In genomic region chr2:57378147-57378889, GRCm38 (mm10) we compare ENCODE assay signal across 15 mouse cellular contexts.
DNase-seq lines count a peak whose midpoint lies in the region; ATAC-seq and TF ChIP-seq lines count a peak whose summit lies in the region.
"Had no signal": no experiment of that assay in that cellular context is flagged by ENCODE, and none has a peak within 500 bp of the region (broad histone marks: within the 10 kb centered on the region; RNA-seq: fewer than 3 reads in every experiment).

No protein-coding gene starts in this region.

- peaks cover 9% of the 10 kb centered on the region; the same call in 1 of the 2 replicates for H3K4me1 ChIP-seq in neural tube, embryonic 12.5 days
- peaks cover 18% of the 10 kb centered on the region for H3K4me1 ChIP-seq in neural tube, embryonic 15.5 days
- H3K4me1 ChIP-seq in forebrain, embryonic 14.5 days (ENCODE audit: control insufficient read depth, insufficient read depth, low read length) = peaks cover 33% of the 10 kb centered on the region
- H3K4me1 ChIP-seq in hindbrain, postnatal 0 days (ENCODE audit: insufficient read depth, low read length) = no peaks in the 10 kb centered on the region
- H3K4me1 ChIP-seq in limb, embryonic 10.5 days = peaks cover 13% of the 10 kb centered on the region

- DNase-seq in forebrain, embryonic 14.5 days (ENCODE audit: low spot score) = peak; percentile 90
- peak; percentile 20 for DNase-seq in hindbrain, postnatal 0 days (ENCODE audit: low spot score)
- DNase-seq in retina, embryonic 14.5 days (ENCODE audit: low spot score) = peak; percentile 26
- DNase-seq in adrenal gland, postnatal 10 days = no peak
- no peak for DNase-seq in limb, embryonic 10.5 days (ENCODE audit: low spot score)
- DNase-seq: adrenal gland, adult 8-10 months; lung, postnatal 14 days; thymus, adult 18-20 months had no signal

- 9% methylated on average over 8 of the region's 8 CpGs for WGBS in neural tube, embryonic 12.5 days
- 9% methylated on average over 8 of the region's 8 CpGs for WGBS in neural tube, embryonic 15.5 days
- WGBS in forebrain, embryonic 14.5 days = 2% methylated on average over 8 of the region's 8 CpGs
- 16% methylated on average over 8 of the region's 8 CpGs for WGBS in hindbrain, postnatal 0 days
- WGBS in limb, embryonic 10.5 days = 31% methylated on average over 8 of the region's 8 CpGs

- ATAC-seq in neural tube, embryonic 12.5 days (ENCODE audit: low FRiP score, low read depth) = no peak; the same call in 1 of the 2 replicates
- ATAC-seq in neural tube, embryonic 15.5 days (ENCODE audit: low FRiP score) = no peak
- ATAC-seq in forebrain, embryonic 14.5 days = peak; percentile 82
- no peak for ATAC-seq in hindbrain, postnatal 0 days
- ATAC-seq in CD4-positive, CD25-positive, alpha-beta regulatory T cell, adult 4 months = no peak
- ATAC-seq: intestine, postnatal 0 days; Patski had no signal

- no peaks in the 10 kb centered on the region for H3K27me3 ChIP-seq in neural tube, embryonic 12.5 days (replicated peaks)
- H3K27me3 ChIP-seq in neural tube, embryonic 15.5 days (replicated peaks) = no peaks in the 10 kb centered on the region
- H3K27me3 ChIP-seq in forebrain, embryonic 14.5 days (replicated peaks; ENCODE audit: control insufficient read depth, insufficient read depth, low read length) = no peaks in the 10 kb centered on the region
- no peaks in the 10 kb centered on the region for H3K27me3 ChIP-seq in hindbrain, postnatal 0 days (ENCODE audit: insufficient read depth, low read length)
- no peaks in the 10 kb centered on the region for H3K27me3 ChIP-seq in limb, embryonic 10.5 days (ENCODE audit: low read depth, poor library complexity, severe bottlenecking)
- H3K27me3 ChIP-seq: CH12.LX, Patski had no signal

- no peaks in the 10 kb centered on the region for H3K36me3 ChIP-seq in neural tube, embryonic 12.5 days
- no peaks in the 10 kb centered on the region for H3K36me3 ChIP-seq in neural tube, embryonic 15.5 days
- H3K36me3 ChIP-seq in forebrain, embryonic 14.5 days (ENCODE audit: control insufficient read depth, insufficient read depth, low read length) = no peaks in the 10 kb centered on the region
- no peaks in the 10 kb centered on the region for H3K36me3 ChIP-seq in hindbrain, postnatal 0 days (ENCODE audit: insufficient read depth, low read length)
- H3K36me3 ChIP-seq in limb, embryonic 10.5 days = no peaks in the 10 kb centered on the region

- H3K27ac ChIP-seq in neural tube, embryonic 12.5 days = no peak overlapping the region
- no peak overlapping the region for H3K27ac ChIP-seq in neural tube, embryonic 15.5 days (replicated peaks)
- H3K27ac ChIP-seq in forebrain, embryonic 14.5 days (ENCODE audit: low read depth, low read length) = no peak overlapping the region
- no peak overlapping the region for H3K27ac ChIP-seq in hindbrain, postnatal 0 days
- no peak overlapping the region for H3K27ac ChIP-seq in limb, embryonic 10.5 days
- H3K27ac ChIP-seq: left cerebral cortex, adult 2 months had no signal

- no peak overlapping the region for H3K4me3 ChIP-seq in neural tube, embryonic 12.5 days
- no peak overlapping the region for H3K4me3 ChIP-seq in neural tube, embryonic 15.5 days (replicated peaks)
- H3K4me3 ChIP-seq in forebrain, embryonic 14.5 days (ENCODE audit: low read depth, low read length) = no peak overlapping the region
- no peak overlapping the region for H3K4me3 ChIP-seq in hindbrain, postnatal 0 days (ENCODE audit: low read length)
- H3K4me3 ChIP-seq in limb, embryonic 10.5 days = no peak overlapping the region
- H3K4me3 ChIP-seq: left cerebral cortex, adult 2 months had no signal

- H3K9ac ChIP-seq in neural tube, embryonic 12.5 days = no peak overlapping the region
- H3K9ac ChIP-seq in neural tube, embryonic 15.5 days (replicated peaks) = no peak overlapping the region
- no peak overlapping the region for H3K9ac ChIP-seq in forebrain, embryonic 14.5 days (ENCODE audit: low read length)
- H3K9ac ChIP-seq in hindbrain, postnatal 0 days (replicated peaks; ENCODE audit: low read length) = no peak overlapping the region

- TF ChIP-seq CTCF in hindbrain, postnatal 0 days (IDR thresholded peaks at IDR 0.05; ENCODE audit: low read depth) = no peak

- no peaks in the 10 kb centered on the region for H3K9me3 ChIP-seq in neural tube, embryonic 12.5 days
- H3K9me3 ChIP-seq in neural tube, embryonic 15.5 days (replicated peaks) = no peaks in the 10 kb centered on the region
- no peaks in the 10 kb centered on the region for H3K9me3 ChIP-seq in forebrain, embryonic 14.5 days (replicated peaks; ENCODE audit: control insufficient read depth, low read length)
- H3K9me3 ChIP-seq in hindbrain, postnatal 0 days (ENCODE audit: low read length) = no peaks in the 10 kb centered on the region
- H3K9me3 ChIP-seq in limb, embryonic 10.5 days (replicated peaks) = no peaks in the 10 kb centered on the region

- peak overlapping the region; percentile 40 for H3K4me2 ChIP-seq in neural tube, embryonic 12.5 days (replicated peaks)
- H3K4me2 ChIP-seq in neural tube, embryonic 15.5 days = no peak overlapping the region
- peak overlapping the region; percentile 12; the same call in 1 of the 2 replicates for H3K4me2 ChIP-seq in forebrain, embryonic 14.5 days (ENCODE audit: low read length)
- H3K4me2 ChIP-seq in hindbrain, postnatal 0 days (ENCODE audit: low read depth, low read length) = peak overlapping the region; percentile 31; the same call in 1 of the 2 replicates

Comparison
In these comparisons a context has a peak if more than half of its experiments do, and no peak if none do; other contexts are left out.
1. DNase-seq: peak in forebrain, embryonic 14.5 days (single experiment), hindbrain, postnatal 0 days (single experiment) and retina, embryonic 14.5 days (single experiment); none in adrenal gland, postnatal 10 days (single experiment) and limb, embryonic 10.5 days (single experiment).